Mouse (Mus musculus) urinary bladder, postnatal 4 days (tissue): ENCODE measurements at regions not wholly inside any gene's neighbourhood (a gene's known extent, or its start where the extent isn't known, plus 50 kb on each side); places are given as distances from the start of the nearest gene placed in this dataset.

Source experiments
- DNase-seq, 2 experiments: peaks; one replicate each; pipeline ENCODE4 v3.0.0; 2021 to 2022; ENCODE audit warnings: low spot score in 2 of 2

- no peak for DNase-seq
Observed at GRCm38 (mm10) chr1:137452749-137453148, 492.5 kb upstream of the Nr5a2 start.

GRCm38 (mm10) chr1:137446497-137446896, 486.2 kb upstream of the Nr5a2 start:
- DNase-seq, result no peak

- DNase-seq, result no peak
Observed at GRCm38 (mm10) chr1:137428110-137428509, 467.9 kb upstream of the Nr5a2 start.

- DNase-seq, result no peak
Observed at GRCm38 (mm10) chr1:137418388-137418787, 458.1 kb upstream of the Nr5a2 start.

GRCm38 (mm10) chr1:137396736-137397135, 436.5 kb upstream of the Nr5a2 start:
- DNase-seq, result no peak

- no peak for DNase-seq
Observed at GRCm38 (mm10) chr1:137387509-137387908, 427.3 kb upstream of the Nr5a2 start.

GRCm38 (mm10) chr1:137378072-137378985, 418.1 kb upstream of the Nr5a2 start:
- DNase-seq, result no peak

- DNase-seq, result no peak
Observed at GRCm38 (mm10) chr1:137376685-137377084, 416.4 kb upstream of the Nr5a2 start.

GRCm38 (mm10) chr1:137374641-137375040, 414.4 kb upstream of the Nr5a2 start:
- DNase-seq, result no peak

- DNase-seq, result no peak
Observed at GRCm38 (mm10) chr1:137373509-137374420, 413.5 kb upstream of the Nr5a2 start.

GRCm38 (mm10) chr1:137372236-137372635, 412.0 kb upstream of the Nr5a2 start:
- DNase-seq, result no peak

- no peak for DNase-seq
Observed at GRCm38 (mm10) chr1:137364396-137364795, 404.1 kb upstream of the Nr5a2 start.

GRCm38 (mm10) chr1:137363969-137364368, 403.7 kb upstream of the Nr5a2 start:
- no peak for DNase-seq

GRCm38 (mm10) chr1:137363561-137363960, 403.3 kb upstream of the Nr5a2 start:
- no peak for DNase-seq

- no peak for DNase-seq
Observed at GRCm38 (mm10) chr1:137360688-137361570, 400.7 kb upstream of the Nr5a2 start.

- no peak for DNase-seq
Observed at GRCm38 (mm10) chr1:137355941-137356512, 395.8 kb upstream of the Nr5a2 start.

GRCm38 (mm10) chr1:137352390-137353027, 392.3 kb upstream of the Nr5a2 start:
- DNase-seq, result no peak

- DNase-seq, result no peak
Observed at GRCm38 (mm10) chr1:137334137-137334536, 373.9 kb upstream of the Nr5a2 start.

- DNase-seq, result no peak
Observed at GRCm38 (mm10) chr1:137332108-137332769, 372.0 kb upstream of the Nr5a2 start.

- DNase-seq, result no peak
Observed at GRCm38 (mm10) chr1:137331746-137332107, 371.5 kb upstream of the Nr5a2 start.
